Mouse (Mus musculus) cerebellum, adult 2 months (tissue): ENCODE data around the gene Plce1.
"Not testable (repeated sequence)": the region's sequence is repeated elsewhere in the genome, so short reads cannot be mapped to it uniquely, and the experiment has no call there.

ENCODE experiments used
- CTCF ChIP-seq: fragments of 200-500 bp; IDR thresholded peaks from 2 replicates; pipeline ENCODE4 v1.5.1; 2011; ENCODE audit warnings: low read depth, mild to moderate bottlenecking, control low read depth, low read length, moderate library complexity, borderline replicate concordance; ENCODE audit not compliant: insufficient read depth
- POLR2A ChIP-seq: fragments of 200-500 bp; IDR thresholded peaks from 2 replicates; pipeline ENCODE4 v1.6.1; 2011; ENCODE audit warnings: low read length, control low read depth, borderline replicate concordance; ENCODE audit not compliant: insufficient read depth

GRCm38 (mm10) chr19:38561887-38562286 is 81.0 kb downstream of the Plce1 start:
- not testable (repeated sequence) for TF ChIP-seq CTCF, POLR2A
